Mouse (Mus musculus) frontal cortex, postnatal 36 days (tissue): ENCODE measurements around the gene Fam90a1b.
"Not testable (repeated sequence)": the region's sequence is repeated elsewhere in the genome, so short reads cannot be mapped to it uniquely, and the experiment has no call there.

Experiments used
- DNase-seq, 2 experiments: peaks; one replicate each; pipeline ENCODE4 v3.0.0; 2022; ENCODE audit warnings: low spot score in 2 of 2

The Fam90a1b gene

DNA sequence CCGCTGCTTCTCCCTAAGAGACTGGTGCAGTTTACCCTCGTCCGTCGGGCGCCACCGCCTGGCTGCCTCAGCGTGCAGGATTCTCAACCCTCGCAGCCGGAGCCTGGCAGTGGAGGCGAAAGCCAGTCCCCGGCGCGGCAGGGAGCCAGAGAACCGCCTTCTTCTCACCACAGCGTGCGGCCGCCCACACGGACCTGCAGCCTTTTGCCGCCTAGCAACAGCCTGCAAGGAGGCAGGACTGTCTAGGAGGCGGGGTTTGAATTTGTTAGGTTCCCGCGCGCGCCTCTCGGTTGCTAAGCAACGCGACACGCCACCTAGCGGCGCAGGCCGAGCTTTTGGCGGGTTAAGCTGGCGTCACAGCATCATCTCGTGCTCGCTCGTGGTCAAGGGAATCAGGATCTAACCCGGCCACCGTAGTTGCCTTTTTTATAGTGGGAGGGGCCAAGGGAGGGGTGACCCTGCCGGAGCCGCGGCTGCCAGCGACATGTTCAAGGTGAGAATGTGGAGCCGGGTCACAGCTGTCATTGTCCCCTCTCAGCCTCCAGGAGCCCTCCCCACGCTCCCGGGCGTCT is at the start of gene Fam90a1b, which contains the start of gene Apoo:
Gene Fam90a1b, minus strand, starts transcription at position 108 of the 572 bp plus-strand sequence.
Gene Apoo, plus strand, starts transcription at position 448 of the 572 bp plus-strand sequence.
- DNase-seq, result peak; percentile 96 to 99

DNA sequence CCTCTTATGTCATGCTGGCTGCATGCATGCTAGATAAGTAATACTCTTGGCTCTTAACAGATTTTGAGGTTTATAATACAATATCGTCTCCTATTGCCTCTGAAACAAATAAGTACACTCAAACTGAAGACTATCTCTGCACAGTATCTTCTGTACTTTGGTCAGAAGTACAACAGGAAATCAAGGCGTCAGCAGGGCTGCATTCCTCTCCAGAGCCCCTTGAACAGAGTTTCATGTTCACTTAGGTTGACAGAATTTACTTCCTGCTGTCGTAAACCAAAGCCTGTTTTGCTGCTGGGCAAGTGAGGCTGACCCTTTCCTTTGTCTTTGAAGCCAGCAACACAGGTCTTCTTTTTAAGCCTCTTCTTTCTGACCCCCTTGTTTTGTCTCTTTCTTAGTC is 42.4 kb upstream of the Fam90a1b start:
- DNase-seq, result no peak

DNA sequence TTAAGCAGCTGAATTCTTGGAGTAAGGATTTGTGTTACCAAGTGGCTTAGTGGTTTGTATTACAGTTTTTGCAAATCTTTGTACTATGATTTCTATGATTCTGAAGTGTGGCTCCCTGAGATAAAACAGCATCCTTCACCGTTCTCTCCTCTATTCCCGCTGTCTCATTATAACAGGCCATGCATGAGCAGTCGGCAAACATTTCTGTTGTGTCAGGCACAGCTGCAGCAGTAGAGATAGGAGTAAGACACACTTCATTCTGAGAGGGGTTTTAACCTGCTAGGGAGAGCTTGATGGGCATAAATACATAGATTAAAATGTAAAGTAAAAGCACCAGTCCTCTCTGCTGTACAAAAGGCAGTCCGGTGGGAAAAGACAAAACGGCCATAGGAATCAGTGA is 12.2 kb upstream of the Fam90a1b start:
- DNase-seq, result no peak

DNA sequence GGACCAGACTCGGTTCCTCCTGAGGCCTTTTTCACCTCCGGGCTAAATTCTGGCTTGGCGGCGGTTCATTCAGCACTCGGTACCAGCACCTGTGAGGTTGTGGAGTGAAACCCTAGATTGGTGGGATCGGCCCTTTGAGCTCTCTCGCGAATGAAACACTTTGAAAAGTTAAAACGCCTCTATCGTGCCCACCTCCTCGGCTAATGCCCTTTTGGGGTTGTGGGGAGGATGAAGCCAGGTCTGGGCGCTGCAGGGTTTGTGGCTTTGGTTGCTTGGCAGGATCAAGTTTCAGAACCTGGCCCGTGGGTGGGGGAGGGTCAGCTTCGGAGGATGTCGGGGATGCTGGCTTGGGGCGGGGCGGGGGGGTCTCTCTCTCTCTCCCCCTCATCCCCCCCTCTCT is 671 bp upstream of the Fam90a1b start:
- DNase-seq, result no peak

DNA sequence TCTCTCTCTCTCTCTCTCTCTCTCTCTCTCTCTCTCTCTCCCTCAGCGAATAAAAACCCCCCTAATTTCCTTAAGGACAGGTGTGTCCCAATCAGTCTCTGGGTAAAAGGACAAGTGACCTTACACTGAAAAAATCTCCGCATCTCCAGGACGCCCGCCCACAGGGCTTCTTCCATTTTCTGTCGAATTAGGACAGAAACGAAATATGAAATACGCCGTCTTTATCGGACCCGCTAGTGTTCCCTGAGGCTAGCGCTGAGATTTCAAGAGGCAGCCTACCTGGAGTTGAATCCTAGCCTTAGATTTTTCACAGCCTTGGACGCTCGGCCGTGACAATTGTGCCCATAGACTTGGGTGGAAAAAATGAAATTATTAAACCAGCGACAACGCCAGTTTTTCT is 548 bp downstream of the Fam90a1b start:
- peak; percentile 3 to 10 for DNase-seq

DNA sequence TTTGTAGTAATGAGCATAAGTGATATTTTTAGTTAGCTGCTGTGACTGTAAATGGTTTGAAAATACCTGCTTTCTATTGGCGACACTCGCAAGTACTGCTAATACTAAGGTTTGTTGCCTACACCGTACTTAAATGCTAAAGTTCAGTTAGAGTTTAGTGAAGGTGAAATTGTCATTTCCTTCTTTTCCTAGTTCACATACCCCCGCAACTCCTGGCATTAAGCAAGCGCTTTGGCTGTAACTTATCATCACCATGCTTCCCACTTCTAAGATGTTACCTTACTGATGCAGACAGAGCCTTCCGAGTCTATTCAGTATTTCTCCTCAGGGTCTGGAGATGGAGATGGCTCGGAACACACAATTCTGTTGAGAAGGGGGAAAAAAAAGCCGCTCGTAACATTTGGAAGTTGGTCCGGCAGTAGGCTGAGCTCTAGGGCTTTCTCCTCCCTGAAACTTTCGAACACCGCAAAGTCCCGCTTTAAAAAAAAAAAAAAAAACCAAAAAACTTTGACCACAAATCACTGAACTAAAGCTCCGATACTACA is 1.1 kb downstream of the Fam90a1b start:
- DNase-seq, result no peak

DNA sequence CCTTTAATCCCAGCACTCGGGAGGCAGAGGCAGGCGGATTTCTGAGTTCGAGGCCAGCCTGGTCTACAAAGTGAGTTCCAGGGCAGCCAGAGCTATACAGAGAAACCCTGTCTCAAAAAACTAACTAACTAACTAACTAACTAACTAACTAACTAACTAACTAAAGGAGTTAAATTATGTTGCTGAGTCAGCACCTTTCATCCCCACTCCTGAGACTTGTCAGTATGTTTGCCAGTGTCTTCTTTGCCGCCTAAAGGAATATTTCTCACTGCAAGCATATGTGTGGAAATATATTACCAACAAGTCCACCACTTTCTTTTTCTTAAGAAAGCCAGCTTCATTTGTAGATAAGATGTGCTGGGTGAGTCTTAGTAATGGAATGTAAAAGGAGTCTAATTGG is 22.9 kb downstream of the Fam90a1b start:
- DNase-seq, result not testable (repeated sequence)

DNA sequence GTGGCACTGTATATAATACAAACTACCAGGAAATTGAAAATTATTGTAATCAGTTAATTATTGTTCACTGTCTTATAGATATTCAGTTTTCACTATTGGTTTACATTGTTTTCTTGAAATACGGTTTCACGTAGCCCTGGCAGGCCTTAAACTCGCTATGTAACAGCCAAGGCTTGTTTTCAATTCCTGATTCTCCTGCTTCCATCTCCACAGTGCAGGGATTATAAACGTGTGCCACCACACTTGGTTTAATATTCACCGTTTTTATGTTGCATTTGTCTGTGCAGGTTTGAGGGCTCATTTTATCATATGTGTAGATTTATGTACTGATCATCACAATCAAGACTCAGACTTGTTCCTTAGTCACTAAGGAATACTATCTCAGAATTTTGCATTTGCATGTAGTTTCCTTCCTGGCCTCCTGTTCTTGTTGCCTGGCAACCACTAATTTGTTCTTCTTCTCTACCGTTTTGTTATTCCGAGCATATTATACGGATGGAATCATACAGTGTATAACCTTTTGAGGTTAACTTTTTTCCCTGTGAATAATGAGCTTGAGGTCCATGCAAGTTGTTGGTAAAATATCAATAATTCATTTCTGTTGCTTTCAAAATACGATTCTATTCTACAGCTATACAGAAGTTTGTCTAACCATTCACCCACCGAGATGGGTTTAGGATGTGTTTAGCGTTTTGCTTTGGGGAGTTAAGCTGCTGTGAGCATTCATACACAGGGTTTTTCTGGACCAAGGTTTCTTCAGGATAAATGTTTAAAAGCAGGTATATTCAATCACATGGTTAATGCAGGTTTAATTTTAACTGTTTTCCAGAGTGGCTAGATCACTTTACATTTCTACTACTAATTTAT is 45.3 kb downstream of the Fam90a1b start:
- DNase-seq, result peak in 1 of 2 experiments; percentile 2
